Mouse (Mus musculus) liver, adult 2 months (tissue): ENCODE data around the gene Hapln3. TPM values are rescaled to one million over a fixed set of nuclear protein-coding genes. Genes with fewer than 3 reads are reported as not detected.
A peak's percentile ranks its signal among the peaks of the same experiment; 100 is the strongest.

Source experiments
- DNase-seq: peaks from one replicate; pipeline ENCODE4 v3.0.0-alpha.2; 2011; ENCODE audit warnings: low read depth, low spot score; ENCODE audit errors: extremely low read depth
- H3K27ac ChIP-seq: fragments of 200-500 bp; replicated peaks from 2 replicates; pipeline ENCODE4 v1.5.1; 2012; ENCODE audit warnings: low read depth, mild to moderate bottlenecking, control low read depth, inconsistent platforms, low read length; ENCODE audit not compliant: insufficient read depth
- H3K27me3 ChIP-seq: fragments of 200-500 bp; 2 replicates; pipeline ENCODE4 v1.6.1; 2012; ENCODE audit warnings: mild to moderate bottlenecking, moderate library complexity, low read length, inconsistent platforms; ENCODE audit not compliant: control insufficient read depth, insufficient read depth
- H3K36me3 ChIP-seq: fragments of 200-500 bp; 2 replicates; pipeline ENCODE4 v1.6.1; 2012; ENCODE audit warnings: low read length, inconsistent platforms; ENCODE audit not compliant: control insufficient read depth, insufficient read depth
- H3K4me1 ChIP-seq: fragments of 200-500 bp; 2 replicates; pipeline ENCODE4 v1.6.1; 2011; ENCODE audit warnings: low read length; ENCODE audit not compliant: control insufficient read depth, insufficient read depth
- H3K4me3 ChIP-seq: fragments of 200-500 bp; 2 replicates; pipeline ENCODE4 v1.5.1; 2011; ENCODE audit warnings: low read depth, mild to moderate bottlenecking, control low read depth, low read length, moderate library complexity; ENCODE audit not compliant: insufficient read depth
- H3K79me2 ChIP-seq: fragments of 200-500 bp; 2 replicates; pipeline ENCODE4 v1.6.1; 2012; ENCODE audit warnings: inconsistent platforms, mild to moderate bottlenecking, low read length, moderate library complexity; ENCODE audit not compliant: control insufficient read depth, insufficient read depth
- H3K9ac ChIP-seq: fragments of 200-500 bp; 2 replicates; pipeline ENCODE4 v1.6.1; 2012; ENCODE audit warnings: low read depth, mild to moderate bottlenecking, control low read depth, inconsistent platforms, low read length
- CTCF ChIP-seq: fragments of 200-500 bp; IDR thresholded peaks from 2 replicates; pipeline ENCODE4 v1.5.1; 2011; ENCODE audit warnings: low read depth, low read length, control low read depth
- POLR2A ChIP-seq: fragments of 200-500 bp; IDR thresholded peaks from 2 replicates; pipeline ENCODE4 v1.6.1; 2011; ENCODE audit warnings: low read length, control low read depth; ENCODE audit not compliant: insufficient read depth; ENCODE audit errors: extremely low read depth
- WGBS: fragments of 180-500 bp; shearing (Covaris S2); methylation state at CpG from one replicate; pipeline ENCODE4 v1.1.7; 2018; 5-methylcytosine and 5-hydroxymethylcytosine counted together
- polyA plus RNA-seq: library from polyadenylated mRNA; depleted of rRNA; stranded (reverse); fragments of >200 nt; gene quantifications from 2 replicates; pipeline ENCODE4 v1.2.3, GENCODE M21; 2012; rRNA removed
- total RNA-seq: library from RNA; depleted of rRNA; stranded (reverse); fragments of >200 nt; gene quantifications from 2 replicates; pipeline ENCODE4 v1.2.3, GENCODE M21; 2014; rRNA removed

The Hapln3 gene
- total RNA-seq, result not detected in 2 replicates
- polyA plus RNA-seq, result 0.05 and 0.16 TPM in 2 replicates

GRCm38 (mm10) chr7:79130843-79131444, at the start of gene Hapln3:
Gene Hapln3 (minus strand): TSS chr7:79131018.
- H3K36me3 ChIP-seq, result no peaks in the 10 kb centered on the region
- peaks cover 4% of the 10 kb centered on the region; the same call in 1 of the 2 replicates for H3K27me3 ChIP-seq
- WGBS, result 13% methylated on average over 19 of the region's 19 CpGs
- TF ChIP-seq CTCF (no peak), POLR2A (no peak)
- no peak for DNase-seq
- no peaks in the 10 kb centered on the region for H3K79me2 ChIP-seq
- no peak within 1 kb of the TSS for H3K4me3 ChIP-seq
- no peak within 1 kb of the TSS for H3K9ac ChIP-seq
- no peaks in the 10 kb centered on the region; the same call in 1 of the 2 replicates for H3K4me1 ChIP-seq
- no peak within 1 kb of the TSS for H3K27ac ChIP-seq

GRCm38 (mm10) chr7:79173800-79174199, 43.0 kb upstream of the Hapln3 start:
- no peaks in the 10 kb centered on the region for H3K79me2 ChIP-seq
- TF ChIP-seq CTCF (no peak), POLR2A (no peak)
- H3K4me3 ChIP-seq, result no peak overlapping the region
- no peaks in the 10 kb centered on the region for H3K4me1 ChIP-seq
- no peaks in the 10 kb centered on the region for H3K36me3 ChIP-seq
- 86% methylated on average over 3 of the region's 3 CpGs for WGBS
- H3K27ac ChIP-seq, result no peak overlapping the region
- no peak for DNase-seq
- H3K9ac ChIP-seq, result no peak overlapping the region
- no peaks in the 10 kb centered on the region for H3K27me3 ChIP-seq

GRCm38 (mm10) chr7:79171782-79172181, 41.0 kb upstream of the Hapln3 start:
- no peak for TF ChIP-seq POLR2A
- no peak for TF ChIP-seq CTCF
- no peaks in the 10 kb centered on the region for H3K4me1 ChIP-seq
- peak; percentile 4 for DNase-seq
- no peaks in the 10 kb centered on the region for H3K79me2 ChIP-seq
- 53% methylated on average over 1 of the region's 1 CpGs for WGBS
- no peaks in the 10 kb centered on the region for H3K27me3 ChIP-seq
- no peak overlapping the region for H3K27ac ChIP-seq
- no peak overlapping the region for H3K9ac ChIP-seq
- no peak overlapping the region for H3K4me3 ChIP-seq
- no peaks in the 10 kb centered on the region for H3K36me3 ChIP-seq

GRCm38 (mm10) chr7:79167006-79167562, 36.3 kb upstream of the Hapln3 start:
- Histone ChIP-seq H3K4me3 (no peak overlapping the region), H3K27ac (no peak overlapping the region), H3K4me1 (no peaks in the 10 kb centered on the region), H3K79me2 (no peaks in the 10 kb centered on the region), H3K27me3 (no peaks in the 10 kb centered on the region), H3K9ac (no peak overlapping the region), H3K36me3 (no peaks in the 10 kb centered on the region)
- DNase-seq, result no peak
- 76% methylated on average over 14 of the region's 14 CpGs for WGBS
- TF ChIP-seq CTCF (no peak), POLR2A (no peak)

- WGBS, result 70% methylated on average over 1 of the region's 1 CpGs
- Histone ChIP-seq H3K4me3 (no peak overlapping the region), H3K4me1 (no peaks in the 10 kb centered on the region), H3K27me3 (no peaks in the 10 kb centered on the region), H3K79me2 (no peaks in the 10 kb centered on the region), H3K36me3 (no peaks in the 10 kb centered on the region), H3K9ac (no peak overlapping the region), H3K27ac (no peak overlapping the region)
- TF ChIP-seq POLR2A (no peak), CTCF (no peak)
- no peak for DNase-seq
Observed at GRCm38 (mm10) chr7:79159406-79159805, 28.6 kb upstream of the Hapln3 start.

- Histone ChIP-seq H3K36me3 (no peaks in the 10 kb centered on the region), H3K4me1 (peaks cover 3% of the 10 kb centered on the region; the same call in 1 of the 2 replicates), H3K79me2 (no peaks in the 10 kb centered on the region), H3K4me3 (no peak overlapping the region), H3K27ac (no peak overlapping the region), H3K9ac (no peak overlapping the region), H3K27me3 (no peaks in the 10 kb centered on the region)
- peak; percentile 60 for DNase-seq
- TF ChIP-seq POLR2A (no peak), CTCF (no peak)
- 28% methylated on average over 6 of the region's 6 CpGs for WGBS
Observed at GRCm38 (mm10) chr7:79149522-79149921, 18.7 kb upstream of the Hapln3 start.
